Mouse (Mus musculus) C2C12 (cell line): ENCODE measurements at regions not wholly inside any gene's neighbourhood (a gene's known extent, or its start where the extent isn't known, plus 50 kb on each side); places are given as distances from the start of the nearest gene placed in this dataset.
A peak's percentile ranks its signal among the peaks of the same experiment; 100 is the strongest.

Experiments used
- H3K27me3 ChIP-seq: one replicate; pipeline ENCODE4 v1.6.1; 2011; ENCODE audit not compliant: control insufficient read depth, insufficient read depth, insufficient read length
- H3K36me3 ChIP-seq: one replicate; pipeline ENCODE4 v1.6.1; 2011; ENCODE audit not compliant: control insufficient read depth, insufficient read depth
- H3K4me3 ChIP-seq: one replicate; pipeline ENCODE4 v1.5.1; 2011; ENCODE audit warnings: mild to moderate bottlenecking, control low read depth; ENCODE audit not compliant: poor library complexity, insufficient read depth, severe bottlenecking
- H3K79me2 ChIP-seq: one replicate; pipeline ENCODE4 v1.6.1; 2011; ENCODE audit not compliant: control insufficient read depth, insufficient read depth
- H3K79me3 ChIP-seq: one replicate; pipeline ENCODE4 v1.6.1; 2011; ENCODE audit warnings: low read depth, control low read depth
- H3ac ChIP-seq: one replicate; pipeline ENCODE3; 2011; ENCODE audit warnings: low read depth; ENCODE audit not compliant: control insufficient read depth, insufficient read length
- CEBPB ChIP-seq: IDR thresholded peaks from one replicate; pipeline ENCODE4 v1.6.1; 2011; ENCODE audit warnings: low read depth, mild to moderate bottlenecking, control low read depth, moderate library complexity
- CTCF ChIP-seq: IDR thresholded peaks from one replicate; pipeline ENCODE4 v1.5.1; 2011; ENCODE audit not compliant: control insufficient read depth, insufficient read depth, insufficient read length
- FOSL1 ChIP-seq: IDR thresholded peaks from one replicate; pipeline ENCODE4 v1.8.0; 2011; ENCODE audit warnings: mild to moderate bottlenecking, low read length; ENCODE audit not compliant: poor library complexity, insufficient read depth, severe bottlenecking
- MAX ChIP-seq: IDR thresholded peaks from one replicate; pipeline ENCODE4 v1.6.1; 2011; ENCODE audit warnings: mild to moderate bottlenecking, control low read depth
- MYOD1 ChIP-seq: IDR thresholded peaks from one replicate; pipeline ENCODE4 v1.6.1; 2011; ENCODE audit warnings: low read depth; ENCODE audit not compliant: control insufficient read depth, insufficient read length
- MYOG ChIP-seq: IDR thresholded peaks from one replicate; pipeline ENCODE4 v1.6.1; 2011; ENCODE audit not compliant: control insufficient read depth, insufficient read length; ENCODE audit errors: extremely low read depth
- USF1 ChIP-seq: IDR thresholded peaks from one replicate; pipeline ENCODE4 v1.6.1; 2011; ENCODE audit warnings: low read depth, mild to moderate bottlenecking, control low read depth, moderate library complexity

- Histone ChIP-seq H3ac (no peak overlapping the region), H3K4me3 (no peak overlapping the region), H3K27me3 (no peaks in the 10 kb centered on the region), H3K79me2 (no peaks in the 10 kb centered on the region), H3K79me3 (no peaks in the 10 kb centered on the region), H3K36me3 (no peaks in the 10 kb centered on the region)
- peak; percentile 78 for TF ChIP-seq MYOD1
- TF ChIP-seq CTCF, result no peak
These were observed 122.9 kb upstream of the Cited2 start for GRCm38 (mm10) chr10:17599831-17600761.

GRCm38 (mm10) chr10:17600762-17601108, 122.3 kb upstream of the Cited2 start:
- Histone ChIP-seq H3K79me2 (no peaks in the 10 kb centered on the region), H3K27me3 (no peaks in the 10 kb centered on the region), H3K36me3 (no peaks in the 10 kb centered on the region), H3K4me3 (no peak overlapping the region), H3ac (no peak overlapping the region), H3K79me3 (no peaks in the 10 kb centered on the region)
- TF ChIP-seq MYOG, result no peak
- no peak for TF ChIP-seq FOSL1
- no peak for TF ChIP-seq USF1

DNA sequence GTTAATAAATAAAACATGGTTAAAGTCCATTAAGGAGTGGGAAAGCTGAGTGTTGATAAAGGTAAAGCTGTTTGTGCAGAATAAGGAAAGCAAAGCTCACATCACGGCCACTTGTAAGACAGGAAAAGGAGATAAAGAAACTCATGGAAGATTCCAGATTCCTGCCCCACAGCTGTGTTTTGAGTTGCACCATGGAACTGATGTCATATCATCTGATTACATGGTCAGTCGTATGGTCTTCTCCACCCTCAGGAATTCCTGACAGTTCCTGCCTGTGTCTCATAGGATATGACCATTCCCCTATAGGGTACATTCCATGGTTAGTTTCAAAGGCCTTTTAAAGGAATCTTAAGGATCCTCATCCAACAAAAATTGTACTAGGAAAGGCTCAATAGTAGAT, 120.6 kb upstream of the Cited2 start:
- no peak overlapping the region for H3K4me3 ChIP-seq
- no peaks in the 10 kb centered on the region for H3K27me3 ChIP-seq
- TF ChIP-seq FOSL1 (no peak), MYOG (no peak), CEBPB (no peak), MAX (no peak), CTCF (no peak), USF1 (no peak), MYOD1 (no peak)
- no peaks in the 10 kb centered on the region for H3K79me3 ChIP-seq
- no peaks in the 10 kb centered on the region for H3K79me2 ChIP-seq
- H3ac ChIP-seq, result no peak overlapping the region
- H3K36me3 ChIP-seq, result no peaks in the 10 kb centered on the region

- TF ChIP-seq MAX (no peak), CTCF (no peak), USF1 (no peak), MYOG (no peak), FOSL1 (no peak), MYOD1 (no peak), CEBPB (no peak)
- H3K36me3 ChIP-seq, result no peaks in the 10 kb centered on the region
- H3K27me3 ChIP-seq, result no peaks in the 10 kb centered on the region
- H3K79me3 ChIP-seq, result no peaks in the 10 kb centered on the region
- H3ac ChIP-seq, result no peak overlapping the region
- no peak overlapping the region for H3K4me3 ChIP-seq
- no peaks in the 10 kb centered on the region for H3K79me2 ChIP-seq
These were observed 114.8 kb upstream of the Cited2 start for GRCm38 (mm10) chr10:17608220-17608619.

- no peak for TF ChIP-seq CEBPB
- no peak for TF ChIP-seq FOSL1
- no peak for TF ChIP-seq CTCF
- no peak for TF ChIP-seq MYOG
- no peak for TF ChIP-seq MYOD1
- TF ChIP-seq USF1, result no peak
- no peak for TF ChIP-seq MAX
- no peaks in the 10 kb centered on the region for H3K79me3 ChIP-seq
- no peaks in the 10 kb centered on the region for H3K79me2 ChIP-seq
- H3K36me3 ChIP-seq, result no peaks in the 10 kb centered on the region
- no peak overlapping the region for H3K4me3 ChIP-seq
- H3K27me3 ChIP-seq, result no peaks in the 10 kb centered on the region
- no peak overlapping the region for H3ac ChIP-seq
These were observed 112.4 kb upstream of the Cited2 start for GRCm38 (mm10) chr10:17610592-17610991.

DNA sequence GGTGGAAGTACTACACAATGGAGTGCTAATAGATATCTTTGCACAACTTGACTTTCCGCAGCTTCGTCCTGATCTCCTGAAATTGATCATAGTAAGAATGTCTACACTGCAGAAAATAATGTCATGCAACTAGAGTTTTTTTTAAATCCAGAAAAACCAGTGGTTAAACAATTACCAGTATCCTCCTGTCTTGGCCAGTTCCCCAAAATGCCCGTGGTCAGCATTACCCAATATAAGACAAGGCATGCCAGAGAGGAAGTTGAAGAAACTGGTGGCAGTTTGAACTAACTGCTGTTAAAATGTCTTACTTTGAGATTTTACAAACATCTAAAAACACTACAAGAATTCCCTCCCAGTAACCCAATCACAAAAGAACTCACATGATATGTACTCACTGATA, 109.7 kb upstream of the Cited2 start:
- Histone ChIP-seq H3K36me3 (no peaks in the 10 kb centered on the region), H3ac (no peak overlapping the region), H3K79me3 (no peaks in the 10 kb centered on the region), H3K27me3 (no peaks in the 10 kb centered on the region), H3K4me3 (no peak overlapping the region), H3K79me2 (no peaks in the 10 kb centered on the region)
- no peak for TF ChIP-seq FOSL1
- TF ChIP-seq USF1, result no peak
- TF ChIP-seq CEBPB, result no peak
- no peak for TF ChIP-seq CTCF
- TF ChIP-seq MYOD1, result no peak
- no peak for TF ChIP-seq MYOG
- no peak for TF ChIP-seq MAX
